Mouse (Mus musculus) lung, embryonic 16.5 days (tissue): ENCODE measurements around the gene Acaa1a. TPM values are rescaled to one million over a fixed set of nuclear protein-coding genes. Genes with fewer than 3 reads are reported as not detected.
"Not testable (repeated sequence)": the region's sequence is repeated elsewhere in the genome, so short reads cannot be mapped to it uniquely, and the experiment has no call there.

Source experiments
- ATAC-seq: fragments of 200-750 bp; cut with Nextera tagmentation; 2 replicates; pipeline ENCODE4 v1.8.0; 2017; ENCODE audit warnings: low read depth, mild to moderate bottlenecking, moderate library complexity
- H3K27ac ChIP-seq: fragments of 300-500 bp; sonication (generic); 2 replicates; pipeline ENCODE4 v1.5.1; 2014; ENCODE audit warnings: mild to moderate bottlenecking, control low read depth, low read length
- H3K27me3 ChIP-seq: fragments of 300-500 bp; sonication (generic); 2 replicates; pipeline ENCODE4 v1.6.1; 2014; ENCODE audit warnings: low read depth, low read length, mixed read lengths; ENCODE audit not compliant: control insufficient read depth, insufficient read depth
- H3K36me3 ChIP-seq: fragments of 300-500 bp; sonication (generic); 2 replicates; pipeline ENCODE4 v1.6.1; 2014; ENCODE audit warnings: low read length; ENCODE audit not compliant: control insufficient read depth, insufficient read depth
- H3K4me1 ChIP-seq: fragments of 300-500 bp; sonication (generic); replicated peaks from 2 replicates; pipeline ENCODE4 v1.6.1; 2014; ENCODE audit warnings: low read length, mixed read lengths; ENCODE audit not compliant: control insufficient read depth, insufficient read depth
- H3K4me2 ChIP-seq: fragments of 300-500 bp; sonication (generic); 2 replicates; pipeline ENCODE4 v1.6.1; 2014; ENCODE audit warnings: low read depth, low read length, control low read depth
- H3K4me3 ChIP-seq: fragments of 300-500 bp; sonication (generic); 2 replicates; pipeline ENCODE4 v1.5.1; 2014; ENCODE audit warnings: mild to moderate bottlenecking, low read length, control low read depth
- H3K9ac ChIP-seq: fragments of 300-500 bp; sonication (generic); 2 replicates; pipeline ENCODE4 v1.6.1; 2014; ENCODE audit warnings: low read length, control low read depth
- H3K9me3 ChIP-seq: fragments of 300-500 bp; sonication (generic); 2 replicates; pipeline ENCODE4 v1.6.1; 2016; ENCODE audit warnings: low read length; ENCODE audit not compliant: control insufficient read depth
- WGBS: fragments of 180-500 bp; shearing (Covaris S2); extraction: QIAGEN DNeasy Blood & Tissue Kit; methylation state at CpG from one replicate; pipeline ENCODE4 v1.1.7; 2014; 5-methylcytosine and 5-hydroxymethylcytosine counted together
- polyA plus RNA-seq: library from polyadenylated mRNA; unstranded; fragments of >200 nt; fragmentation: Nextera tagmentation; extraction: Ambion mirVana; gene quantifications from 2 replicates; pipeline ENCODE4 v1.2.1, GENCODE M21; 2015

Gene Acaa1a
- polyA plus RNA-seq, 1 experiment from 2014 or later, result 111 TPM

DNA sequence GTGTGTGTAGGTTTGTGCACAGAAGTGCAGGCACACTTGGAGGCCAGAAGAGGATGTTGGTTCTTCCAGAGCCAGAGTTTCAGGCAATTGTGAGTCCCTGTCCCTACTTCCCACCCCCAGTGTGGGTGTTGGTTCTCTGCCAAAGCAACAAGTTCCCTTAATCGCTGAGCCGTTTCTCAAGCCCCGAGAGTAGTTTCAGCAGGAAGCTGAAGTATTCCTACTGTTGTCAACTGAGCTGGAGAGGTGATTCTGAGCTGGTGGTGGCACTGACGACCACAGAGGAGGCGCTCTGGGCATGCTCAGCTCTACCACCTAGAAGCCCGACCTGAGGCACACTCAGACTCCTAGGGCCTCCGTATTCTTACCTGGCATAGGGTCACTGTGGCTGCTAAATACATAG, 25.8 kb downstream of the Acaa1a start, which contains the start of gene Slc22a14:
Slc22a14 (minus strand) TSS at position 270 of the 400 bp plus-strand sequence.
- Histone ChIP-seq H3K4me3 (no peak within 1 kb of the TSS), H3K27ac (no peak within 1 kb of the TSS), H3K36me3 (no peaks in the 10 kb centered on the region), H3K9me3 (no peaks in the 10 kb centered on the region), H3K4me2 (no peak within 1 kb of the TSS), H3K9ac (no peak within 1 kb of the TSS), H3K27me3 (no peaks in the 10 kb centered on the region), H3K4me1 (no peaks in the 10 kb centered on the region)
- WGBS, result 47% methylated on average over 7 of the region's 7 CpGs
- ATAC-seq, result no peak

- Histone ChIP-seq H3K9ac (no peak overlapping the region), H3K9me3 (no peaks in the 10 kb centered on the region), H3K4me1 (no peaks in the 10 kb centered on the region), H3K36me3 (no peaks in the 10 kb centered on the region), H3K27me3 (no peaks in the 10 kb centered on the region), H3K4me2 (no peak overlapping the region), H3K27ac (no peak overlapping the region), H3K4me3 (no peak overlapping the region)
- 91% methylated on average over 3 of the region's 3 CpGs for WGBS
- no peak for ATAC-seq
These were observed 28.9 kb downstream of the Acaa1a start for GRCm38 (mm10) chr9:119368367-119368766.

GRCm38 (mm10) chr9:119370770-119371169, 31.3 kb downstream of the Acaa1a start:
- not testable (repeated sequence) for ATAC-seq, H3K4me1 ChIP-seq, H3K4me3 ChIP-seq, H3K9ac ChIP-seq, H3K27me3 ChIP-seq, H3K27ac ChIP-seq, H3K36me3 ChIP-seq, H3K9me3 ChIP-seq, H3K4me2 ChIP-seq
- whole genome bisulfite sequencing, result 81% methylated on average over 4 of the region's 4 CpGs

DNA sequence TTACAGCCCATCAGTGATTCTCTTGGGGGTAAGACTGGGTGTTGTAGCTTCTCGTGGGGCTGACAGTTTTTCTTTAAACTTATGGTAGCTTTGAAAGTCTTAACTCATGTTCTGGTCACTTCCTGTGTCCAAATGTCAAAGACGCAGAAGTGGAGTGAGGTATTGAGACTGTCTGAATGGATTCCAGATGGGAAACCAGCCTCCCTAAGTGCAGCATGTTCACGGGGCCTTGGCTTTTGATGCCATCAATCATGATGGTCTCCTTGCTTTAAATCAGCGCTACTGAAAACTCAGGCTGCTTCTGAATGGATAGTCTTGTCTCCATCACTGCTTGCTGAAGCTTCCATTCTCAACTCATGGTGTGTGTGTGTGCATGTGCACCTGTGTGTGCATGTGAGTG, 31.8 kb downstream of the Acaa1a start:
- H3K9ac ChIP-seq, result no peak overlapping the region
- H3K4me1 ChIP-seq, result no peaks in the 10 kb centered on the region
- H3K9me3 ChIP-seq, result no peaks in the 10 kb centered on the region
- no peak overlapping the region for H3K27ac ChIP-seq
- H3K4me3 ChIP-seq, result no peak overlapping the region
- 61% methylated on average over 4 of the region's 4 CpGs for WGBS
- ATAC-seq, result no peak
- no peaks in the 10 kb centered on the region for H3K36me3 ChIP-seq
- H3K27me3 ChIP-seq, result no peaks in the 10 kb centered on the region
- no peak overlapping the region for H3K4me2 ChIP-seq

DNA sequence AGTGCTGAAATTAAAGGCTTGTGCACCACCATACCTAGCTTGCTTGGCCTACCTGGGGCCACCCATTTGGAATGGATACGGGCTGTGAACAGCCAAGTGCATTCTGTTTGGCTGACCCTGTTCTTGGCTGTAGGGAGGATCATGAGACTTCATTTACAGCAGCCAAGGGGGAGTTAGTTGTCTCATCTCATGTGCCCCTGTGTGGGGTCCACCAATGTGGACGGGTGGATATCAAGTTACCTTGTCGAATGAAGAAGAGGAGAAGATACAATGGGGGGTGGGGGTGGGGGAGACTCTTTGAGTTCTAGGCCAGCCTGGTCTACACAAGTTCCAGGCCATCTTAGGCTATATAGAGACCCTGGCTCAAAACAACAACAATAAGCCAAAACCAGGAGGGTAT, 35.5 kb downstream of the Acaa1a start:
- no peaks in the 10 kb centered on the region for H3K9me3 ChIP-seq
- WGBS, result 48% methylated on average over 3 of the region's 3 CpGs
- no peaks in the 10 kb centered on the region for H3K27me3 ChIP-seq

GRCm38 (mm10) chr9:119375556-119375955, 36.1 kb downstream of the Acaa1a start:
- no peak overlapping the region for H3K27ac ChIP-seq
- no peak for ATAC-seq
- WGBS, result 52% methylated on average over 6 of the region's 6 CpGs
- no peak overlapping the region for H3K9ac ChIP-seq
- H3K27me3 ChIP-seq, result no peaks in the 10 kb centered on the region
- H3K4me3 ChIP-seq, result no peak overlapping the region
- H3K36me3 ChIP-seq, result no peaks in the 10 kb centered on the region
- H3K4me1 ChIP-seq, result no peaks in the 10 kb centered on the region
- no peaks in the 10 kb centered on the region for H3K9me3 ChIP-seq
- H3K4me2 ChIP-seq, result no peak overlapping the region

More for the DNA sequence above, 35.5 kb downstream of the Acaa1a start:
- H3K27ac ChIP-seq, result no peak overlapping the region
- no peak overlapping the region for H3K4me2 ChIP-seq
- ATAC-seq, result no peak
- H3K4me3 ChIP-seq, result no peak overlapping the region
- no peaks in the 10 kb centered on the region for H3K36me3 ChIP-seq
- H3K4me1 ChIP-seq, result no peaks in the 10 kb centered on the region
- no peak overlapping the region for H3K9ac ChIP-seq

DNA sequence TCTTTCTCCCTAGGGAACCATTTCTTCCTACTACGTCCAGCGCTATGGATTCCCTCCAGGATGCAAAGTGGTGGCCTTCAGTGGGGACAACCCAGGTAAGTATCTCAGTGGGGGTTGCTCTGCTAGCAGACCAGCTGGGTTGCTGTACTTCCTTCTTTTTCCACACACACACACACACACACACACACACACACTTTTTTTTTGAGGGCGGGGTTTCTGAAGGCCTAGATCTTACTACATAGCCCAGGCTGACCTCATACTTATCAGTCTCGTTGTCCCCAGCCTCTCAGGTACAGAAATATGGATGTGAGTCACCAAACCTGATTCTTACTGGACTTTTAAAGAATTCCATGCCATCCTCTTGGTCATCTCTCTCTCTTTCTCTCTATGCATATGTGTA, 38.8 kb downstream of the Acaa1a start:
- H3K27me3 ChIP-seq, result no peaks in the 10 kb centered on the region
- no peaks in the 10 kb centered on the region for H3K36me3 ChIP-seq
- WGBS, result 89% methylated on average over 4 of the region's 4 CpGs
- ATAC-seq, result no peak
- H3K4me3 ChIP-seq, result no peak overlapping the region
- no peak overlapping the region for H3K9ac ChIP-seq
- H3K27ac ChIP-seq, result no peak overlapping the region
- H3K4me2 ChIP-seq, result no peak overlapping the region
- no peaks in the 10 kb centered on the region for H3K4me1 ChIP-seq
- H3K9me3 ChIP-seq, result no peaks in the 10 kb centered on the region

DNA sequence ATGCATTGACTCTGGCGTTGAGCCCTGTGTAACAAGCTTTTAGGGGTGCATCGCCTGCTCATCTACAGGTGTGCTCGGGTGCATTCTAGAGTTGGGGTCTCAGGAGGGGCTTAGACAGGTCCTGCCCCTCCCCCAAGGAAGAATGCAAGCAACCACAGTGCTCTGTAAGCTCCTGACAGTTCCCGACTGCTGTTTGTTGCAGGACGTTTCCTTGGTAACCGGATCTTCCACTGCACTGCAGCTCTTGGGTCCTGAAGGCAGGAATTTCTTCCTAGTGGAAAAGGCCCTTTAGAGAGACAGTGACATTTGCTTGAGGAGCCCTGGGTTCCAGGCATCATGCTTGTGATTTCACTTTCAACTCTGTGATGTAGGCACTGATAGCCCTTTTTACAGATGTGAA, 43.1 kb downstream of the Acaa1a start:
- Histone ChIP-seq H3K4me1 (no peaks in the 10 kb centered on the region), H3K9me3 (no peaks in the 10 kb centered on the region), H3K4me3 (no peak overlapping the region), H3K36me3 (no peaks in the 10 kb centered on the region), H3K9ac (no peak overlapping the region), H3K27ac (no peak overlapping the region), H3K4me2 (no peak overlapping the region), H3K27me3 (no peaks in the 10 kb centered on the region)
- 55% methylated on average over 6 of the region's 6 CpGs for WGBS
- no peak for ATAC-seq

- Histone ChIP-seq H3K4me1 (no peaks in the 10 kb centered on the region), H3K27ac (no peak overlapping the region), H3K4me2 (no peak overlapping the region), H3K9me3 (no peaks in the 10 kb centered on the region), H3K27me3 (no peaks in the 10 kb centered on the region), H3K36me3 (no peaks in the 10 kb centered on the region), H3K4me3 (no peak overlapping the region), H3K9ac (no peak overlapping the region)
- 48% methylated on average over 5 of the region's 5 CpGs for WGBS
- no peak for ATAC-seq
These were observed 49.5 kb downstream of the Acaa1a start for GRCm38 (mm10) chr9:119388956-119389355.

- H3K27me3 ChIP-seq, result no peaks in the 10 kb centered on the region
- H3K4me1 ChIP-seq, result no peaks in the 10 kb centered on the region
- H3K9me3 ChIP-seq, result no peaks in the 10 kb centered on the region
- H3K4me2 ChIP-seq, result no peak overlapping the region
- ATAC-seq, result no peak
- H3K4me3 ChIP-seq, result no peak overlapping the region
- no peaks in the 10 kb centered on the region for H3K36me3 ChIP-seq
- no peak overlapping the region for H3K27ac ChIP-seq
- 93% methylated on average over 2 of the region's 2 CpGs for WGBS
- no peak overlapping the region for H3K9ac ChIP-seq
These were observed 50.7 kb downstream of the Acaa1a start for GRCm38 (mm10) chr9:119390214-119390613.
